Mouse (Mus musculus) midbrain, embryonic 14.5 days (tissue): ENCODE results near the gene Klhdc4. TPM values are rescaled to one million over a fixed set of nuclear protein-coding genes. Genes with fewer than 3 reads are reported as not detected.

Source experiments
- ATAC-seq: fragments of 200-750 bp; cut with Nextera tagmentation; 2 replicates; pipeline ENCODE4 v1.8.0; 2017; ENCODE audit warnings: moderate number of reproducible peaks, moderate library complexity; ENCODE audit not compliant: low FRiP score, low TSS enrichment
- DNase-seq: peaks from one replicate; pipeline ENCODE4 v3.0.0-alpha.2; 2015
- H3K27ac ChIP-seq: fragments of 300-500 bp; sonication (generic); replicated peaks from 2 replicates; pipeline ENCODE4 v1.5.1; 2014; ENCODE audit warnings: mild to moderate bottlenecking, low read depth, low read length, moderate library complexity
- H3K27me3 ChIP-seq: fragments of 300-500 bp; sonication (generic); 2 replicates; pipeline ENCODE4 v1.6.1; 2014; ENCODE audit warnings: low read length, control low read depth, mixed read lengths; ENCODE audit not compliant: control insufficient read depth, insufficient read depth
- H3K36me3 ChIP-seq: fragments of 300-500 bp; sonication (generic); 2 replicates; pipeline ENCODE4 v1.6.1; 2014; ENCODE audit warnings: low read length, control low read depth; ENCODE audit not compliant: control insufficient read depth, insufficient read depth
- H3K4me1 ChIP-seq: fragments of 300-500 bp; sonication (generic); 2 replicates; pipeline ENCODE4 v1.6.1; 2014; ENCODE audit warnings: mild to moderate bottlenecking, antibody characterized with exemption, low read length, control low read depth; ENCODE audit not compliant: control insufficient read depth, insufficient read depth
- H3K4me2 ChIP-seq: fragments of 300-500 bp; sonication (generic); 2 replicates; pipeline ENCODE4 v1.6.1; 2014; ENCODE audit warnings: mild to moderate bottlenecking, low read length, moderate library complexity
- H3K4me3 ChIP-seq: fragments of 300-500 bp; sonication (generic); replicated peaks from 2 replicates; pipeline ENCODE4 v1.5.1; 2014; ENCODE audit warnings: low read depth, low read length
- H3K9ac ChIP-seq: fragments of 300-500 bp; sonication (generic); replicated peaks from 2 replicates; pipeline ENCODE4 v1.6.1; 2014; ENCODE audit warnings: mild to moderate bottlenecking, low read length, moderate library complexity
- H3K9me3 ChIP-seq: fragments of 300-500 bp; sonication (generic); 2 replicates; pipeline ENCODE4 v1.6.1; 2016; ENCODE audit warnings: low read length, control low read depth, mixed read lengths; ENCODE audit not compliant: control insufficient read depth
- WGBS: fragments of 180-500 bp; shearing (Covaris S2); extraction: QIAGEN DNeasy Blood & Tissue Kit; methylation state at CpG from one replicate; pipeline ENCODE4 v1.1.7; 2014; 5-methylcytosine and 5-hydroxymethylcytosine counted together
- polyA plus RNA-seq: library from polyadenylated mRNA; unstranded; fragments of >200 nt; fragmentation: Nextera tagmentation; extraction: Ambion mirVana; gene quantifications from 2 replicates; pipeline ENCODE4 v1.2.1, GENCODE M21; 2014

Klhdc4 gene
- polyA plus RNA-seq, 1 experiment from 2014 or later: 41.7 TPM

- DNase-seq (no peak), ATAC-seq (no peak)
- H3K9ac ChIP-seq: no peak overlapping the region
- no peak overlapping the region for H3K27ac ChIP-seq
- H3K27me3 ChIP-seq: no peaks in the 10 kb centered on the region
- H3K9me3 ChIP-seq: no peaks in the 10 kb centered on the region
- H3K4me2 ChIP-seq: no peak overlapping the region
- no peaks in the 10 kb centered on the region for H3K36me3 ChIP-seq
- H3K4me3 ChIP-seq: no peak overlapping the region
- H3K4me1 ChIP-seq: peaks cover 9% of the 10 kb centered on the region; the same call in 1 of the 2 replicates
- WGBS: 73% methylated on average over 7 of the region's 7 CpGs
Measured at GRCm38 (mm10) chr8:121868896-121869295, 39.5 kb upstream of the Klhdc4 start.

GRCm38 (mm10) chr8:121868196-121868595 is 38.8 kb upstream of the Klhdc4 start:
- Histone ChIP-seq H3K36me3 (no peaks in the 10 kb centered on the region), H3K4me1 (peaks cover 9% of the 10 kb centered on the region; the same call in 1 of the 2 replicates), H3K9ac (no peak overlapping the region), H3K4me2 (no peak overlapping the region), H3K4me3 (no peak overlapping the region), H3K27ac (no peak overlapping the region), H3K9me3 (no peaks in the 10 kb centered on the region), H3K27me3 (no peaks in the 10 kb centered on the region)
- DNase-seq (no peak), ATAC-seq (no peak)
- WGBS: 91% methylated on average over 5 of the region's 5 CpGs

- no peak overlapping the region for H3K4me2 ChIP-seq
- H3K4me1 ChIP-seq: no peaks in the 10 kb centered on the region
- H3K36me3 ChIP-seq: no peaks in the 10 kb centered on the region
- 88% methylated on average over 8 of the region's 8 CpGs for WGBS
- H3K4me3 ChIP-seq: no peak overlapping the region
- H3K27ac ChIP-seq: no peak overlapping the region
- no peaks in the 10 kb centered on the region for H3K9me3 ChIP-seq
- no peaks in the 10 kb centered on the region for H3K27me3 ChIP-seq
- DNase-seq (no peak), ATAC-seq (no peak)
- no peak overlapping the region for H3K9ac ChIP-seq
Measured at GRCm38 (mm10) chr8:121865356-121865755, 36.0 kb upstream of the Klhdc4 start.

- H3K27ac ChIP-seq: no peak overlapping the region
- 0 out of 2 replicates have a peak, but pooled peaks cover 3% of the 10 kb centered on the region for H3K4me1 ChIP-seq
- no peak overlapping the region for H3K4me3 ChIP-seq
- WGBS: 72% methylated on average over 11 of the region's 12 CpGs
- no peaks in the 10 kb centered on the region for H3K36me3 ChIP-seq
- no peak overlapping the region for H3K4me2 ChIP-seq
- H3K27me3 ChIP-seq: no peaks in the 10 kb centered on the region
- H3K9me3 ChIP-seq: no peaks in the 10 kb centered on the region
- DNase-seq (no peak), ATAC-seq (no peak)
- H3K9ac ChIP-seq: no peak overlapping the region
Measured at GRCm38 (mm10) chr8:121861806-121862548, 32.6 kb upstream of the Klhdc4 start.

- 51% methylated on average over 6 of the region's 6 CpGs for WGBS
- H3K9me3 ChIP-seq: no peaks in the 10 kb centered on the region
Measured at GRCm38 (mm10) chr8:121861276-121861675, 31.9 kb upstream of the Klhdc4 start.

GRCm38 (mm10) chr8:121857747-121858146 is 28.4 kb upstream of the Klhdc4 start:
- no peaks in the 10 kb centered on the region for H3K27me3 ChIP-seq
- DNase-seq (no peak), ATAC-seq (no peak)
- H3K4me1 ChIP-seq: 0 out of 2 replicates have a peak, but pooled peaks cover 3% of the 10 kb centered on the region
- no peaks in the 10 kb centered on the region for H3K9me3 ChIP-seq
- H3K4me3 ChIP-seq: no peak overlapping the region
- H3K36me3 ChIP-seq: no peaks in the 10 kb centered on the region
- H3K27ac ChIP-seq: no peak overlapping the region
- no peak overlapping the region for H3K4me2 ChIP-seq
- H3K9ac ChIP-seq: no peak overlapping the region
- 46% methylated on average over 2 of the region's 2 CpGs for WGBS

More at GRCm38 (mm10) chr8:121861276-121861675, 31.9 kb upstream of the Klhdc4 start:
- Histone ChIP-seq H3K27me3 (no peaks in the 10 kb centered on the region), H3K27ac (no peak overlapping the region), H3K4me3 (no peak overlapping the region), H3K4me1 (0 out of 2 replicates have a peak, but pooled peaks cover 3% of the 10 kb centered on the region), H3K4me2 (no peak overlapping the region), H3K36me3 (no peaks in the 10 kb centered on the region), H3K9ac (no peak overlapping the region)
- no peak for DNase-seq
- ATAC-seq: no peak

GRCm38 (mm10) chr8:121857331-121857730 is 28.0 kb upstream of the Klhdc4 start:
- DNase-seq (no peak), ATAC-seq (no peak)
- Histone ChIP-seq H3K27ac (no peak overlapping the region), H3K9ac (no peak overlapping the region), H3K4me2 (no peak overlapping the region), H3K9me3 (no peaks in the 10 kb centered on the region), H3K36me3 (no peaks in the 10 kb centered on the region), H3K4me3 (no peak overlapping the region), H3K4me1 (0 out of 2 replicates have a peak, but pooled peaks cover 3% of the 10 kb centered on the region), H3K27me3 (no peaks in the 10 kb centered on the region)
- 46% methylated on average over 9 of the region's 9 CpGs for WGBS

GRCm38 (mm10) chr8:121856071-121856746 is 26.8 kb upstream of the Klhdc4 start:
- Histone ChIP-seq H3K27ac (no peak overlapping the region), H3K4me1 (peaks cover 7% of the 10 kb centered on the region; the same call in 1 of the 2 replicates), H3K9me3 (no peaks in the 10 kb centered on the region), H3K36me3 (no peaks in the 10 kb centered on the region), H3K27me3 (no peaks in the 10 kb centered on the region), H3K4me3 (no peak overlapping the region), H3K9ac (no peak overlapping the region), H3K4me2 (no peak overlapping the region)
- 79% methylated on average over 14 of the region's 14 CpGs for WGBS
- ATAC-seq: no peak
- DNase-seq: no peak
